Mouse (Mus musculus): ENCODE data around the gene P3h4. TPM values are rescaled to one million over a fixed set of nuclear protein-coding genes. Genes with fewer than 3 reads are reported as not detected.
"Not testable (repeated sequence)": the region's sequence is repeated elsewhere in the genome, so short reads cannot be mapped to it uniquely, and the experiment has no call there.

Gene P3h4
- total RNA-seq, 1 experiment from 2014 or later: not detected

DNA sequence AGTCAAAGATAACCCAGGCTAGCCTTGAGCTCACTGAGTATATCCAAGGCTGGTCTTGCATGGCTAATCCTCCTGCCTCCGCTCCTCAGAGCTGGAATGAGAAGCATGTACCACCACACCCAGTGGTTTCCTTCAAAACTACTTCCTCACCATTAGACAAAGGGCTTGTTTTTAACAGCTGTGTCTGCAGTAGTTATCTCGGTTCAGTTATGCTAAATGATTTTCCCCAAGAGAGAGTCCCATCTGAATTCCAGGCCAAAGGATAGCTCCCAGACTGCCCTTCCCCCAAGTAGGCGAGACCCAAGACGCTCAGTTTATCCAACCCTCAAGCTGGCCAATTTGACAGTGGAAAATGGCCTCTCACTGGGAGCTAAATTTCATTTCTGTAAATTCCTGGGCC lies 38.6 kb downstream of the P3h4 start:
- ATAC-seq (ENCODE audit: extremely low read depth, insufficient number of reproducible peaks, low FRiP score, poor library complexity, severe bottlenecking): no peak

DNA sequence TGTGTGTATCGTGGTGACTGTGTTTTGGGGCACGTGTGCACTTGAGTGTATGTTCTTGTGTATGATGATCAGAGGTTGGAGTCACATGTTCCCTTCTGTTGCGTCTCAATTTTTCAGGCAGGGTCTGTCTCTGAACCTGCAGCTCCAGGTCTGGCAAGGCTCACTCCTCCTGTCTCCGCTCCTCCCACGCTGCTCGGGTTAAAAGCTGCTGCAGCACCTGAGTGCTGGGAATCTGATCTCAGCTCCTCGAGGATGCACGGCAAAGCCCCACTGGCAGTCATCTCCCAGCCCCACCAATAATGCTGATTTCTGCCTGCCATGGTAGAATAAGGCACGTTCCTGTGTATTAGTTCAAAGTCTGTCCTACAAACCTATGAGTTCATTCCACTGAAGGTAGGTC lies 39.5 kb downstream of the P3h4 start:
- ATAC-seq (ENCODE audit: extremely low read depth, insufficient number of reproducible peaks, low FRiP score, poor library complexity, severe bottlenecking): no peak

DNA sequence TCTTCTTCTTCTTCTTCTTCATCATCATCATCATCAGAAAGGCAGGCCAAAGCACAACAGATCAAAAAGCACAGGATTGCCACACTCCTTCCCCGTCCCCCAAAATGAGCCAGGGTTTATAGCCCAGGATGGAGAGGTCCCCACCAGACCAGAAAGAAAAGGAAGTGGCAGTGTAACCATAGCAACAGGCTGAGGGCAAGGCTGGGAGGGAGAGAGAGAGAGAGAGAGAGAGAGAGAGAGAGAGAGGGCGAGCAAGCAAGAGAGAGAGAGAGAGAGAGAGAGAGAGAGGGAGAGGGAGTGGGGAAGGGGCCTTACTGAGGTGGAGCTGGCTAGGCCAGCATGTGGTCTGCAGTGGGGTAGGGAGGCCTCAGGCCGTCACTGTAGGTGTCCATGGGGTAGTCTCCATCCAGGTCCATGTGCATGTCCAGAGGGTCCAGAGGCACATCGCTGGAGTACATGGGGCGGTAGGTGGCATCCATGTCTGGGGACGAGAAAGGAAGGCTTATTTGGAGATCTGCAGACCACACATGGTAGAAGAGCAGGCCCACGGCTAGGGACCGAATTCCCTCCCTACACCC lies 42.6 kb downstream of the P3h4 start:
- ATAC-seq (ENCODE audit: extremely low read depth, insufficient number of reproducible peaks, low FRiP score, poor library complexity, severe bottlenecking): no peak

DNA sequence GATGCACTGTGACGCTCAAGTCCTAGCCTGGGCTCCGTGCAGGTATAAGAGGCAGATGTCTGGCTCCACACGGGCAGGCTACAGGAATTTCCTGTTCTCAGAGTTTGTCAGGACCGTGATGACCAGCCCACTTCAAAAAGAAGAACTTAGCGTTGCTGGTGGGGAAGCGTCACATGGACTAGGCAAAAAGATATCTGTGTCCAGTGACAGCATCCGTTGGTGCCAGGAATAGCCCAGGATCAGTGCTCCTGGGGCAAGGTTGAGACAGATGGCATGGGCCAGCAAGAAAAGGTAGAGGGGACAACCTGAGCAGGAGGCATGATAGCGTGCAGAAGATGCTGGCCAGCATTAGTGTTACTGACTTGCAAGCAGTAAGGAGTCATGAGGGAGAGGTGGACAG lies 44.8 kb downstream of the P3h4 start:
- ATAC-seq (ENCODE audit: extremely low read depth, insufficient number of reproducible peaks, low FRiP score, poor library complexity, severe bottlenecking): no peak

DNA sequence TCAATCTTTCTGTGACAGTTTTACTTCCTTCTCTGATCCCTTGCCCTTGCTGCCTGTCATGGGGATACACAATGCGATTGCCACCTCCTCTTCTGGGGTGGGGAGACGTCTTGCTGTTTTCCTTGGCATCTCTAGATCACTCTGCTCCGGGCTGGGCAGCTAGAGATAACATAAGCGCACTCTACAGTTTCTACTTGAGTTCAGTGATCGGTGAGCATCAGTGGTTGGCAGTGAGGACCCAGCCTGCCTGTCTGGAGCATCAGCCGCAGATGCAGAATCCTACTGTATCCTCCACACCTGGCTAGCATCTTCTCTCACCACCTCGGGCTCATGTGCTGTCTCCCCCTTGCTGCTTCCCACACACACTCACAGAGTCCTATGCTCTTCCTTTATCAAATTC lies 45.5 kb downstream of the P3h4 start:
- ATAC-seq (ENCODE audit: extremely low read depth, insufficient number of reproducible peaks, low FRiP score, poor library complexity, severe bottlenecking): no peak

DNA sequence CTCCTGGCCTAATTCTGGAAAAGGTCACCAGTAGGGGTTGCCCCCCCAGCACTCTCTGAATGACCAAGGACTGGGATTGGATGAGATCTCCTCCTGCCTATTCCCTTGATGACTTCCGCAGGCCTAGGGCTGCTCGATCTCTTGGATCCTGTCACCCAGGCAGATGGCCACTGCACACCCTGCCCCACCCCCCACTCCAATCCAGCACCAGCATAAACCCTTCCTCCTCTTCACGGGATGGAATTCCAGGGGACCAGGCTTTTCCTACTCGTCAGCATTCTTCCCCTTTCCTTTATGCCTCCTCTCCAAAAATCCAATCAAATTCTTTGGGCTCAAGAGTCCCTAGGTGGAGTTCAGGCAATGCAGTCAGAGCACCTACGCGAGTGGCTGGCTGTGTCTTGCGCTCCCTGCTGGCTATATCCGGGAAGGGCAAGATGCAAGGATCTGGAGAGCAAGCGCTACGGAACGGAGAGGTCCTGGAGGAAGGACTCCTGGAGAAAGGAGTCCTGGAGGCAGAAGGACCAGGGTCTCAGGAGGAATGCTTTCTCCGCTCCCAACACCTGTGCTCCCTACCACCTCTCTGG lies 51.6 kb downstream of the P3h4 start:
- ATAC-seq (ENCODE audit: extremely low read depth, insufficient number of reproducible peaks, low FRiP score, poor library complexity, severe bottlenecking): peak; percentile 17; the same call in 1 of the 2 replicates

DNA sequence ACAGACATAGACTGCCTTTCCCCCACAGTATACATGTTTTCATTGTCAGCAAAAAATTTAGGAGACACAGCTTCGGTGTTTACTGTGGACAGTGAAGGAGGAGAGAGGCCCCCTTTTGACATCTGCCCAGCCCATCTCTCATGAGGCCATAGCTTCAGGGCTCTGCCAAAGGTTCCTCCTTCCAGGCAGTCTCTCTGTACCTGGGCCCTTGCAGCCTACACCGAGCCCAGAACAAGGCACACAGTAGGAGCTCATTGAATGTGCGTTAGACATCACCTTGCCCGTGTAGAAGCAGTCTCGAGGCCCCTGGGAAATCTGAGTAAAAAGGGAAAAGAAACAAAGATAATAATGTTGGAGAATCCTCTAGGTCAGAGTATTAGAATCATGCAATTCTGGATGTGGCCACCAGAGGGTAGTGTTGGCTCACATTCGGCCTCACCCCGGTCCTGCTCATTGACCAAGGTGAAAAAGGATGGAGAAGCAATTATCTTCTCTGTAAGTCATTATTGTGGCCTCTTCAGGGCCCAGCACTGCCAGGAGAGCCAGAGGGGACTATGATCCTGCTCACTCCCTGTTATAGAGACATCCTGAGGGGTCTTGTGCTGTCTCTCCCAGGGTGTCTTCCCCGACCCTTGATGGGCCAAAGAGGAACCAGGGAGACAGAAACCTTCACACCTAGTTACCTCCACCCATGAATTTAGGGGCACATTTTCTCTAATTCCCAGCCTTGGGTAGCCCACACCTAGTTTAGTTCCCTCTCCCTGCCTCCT lies 52.2 kb downstream of the P3h4 start:
- ATAC-seq (ENCODE audit: extremely low read depth, insufficient number of reproducible peaks, low FRiP score, poor library complexity, severe bottlenecking): peak; percentile 63

DNA sequence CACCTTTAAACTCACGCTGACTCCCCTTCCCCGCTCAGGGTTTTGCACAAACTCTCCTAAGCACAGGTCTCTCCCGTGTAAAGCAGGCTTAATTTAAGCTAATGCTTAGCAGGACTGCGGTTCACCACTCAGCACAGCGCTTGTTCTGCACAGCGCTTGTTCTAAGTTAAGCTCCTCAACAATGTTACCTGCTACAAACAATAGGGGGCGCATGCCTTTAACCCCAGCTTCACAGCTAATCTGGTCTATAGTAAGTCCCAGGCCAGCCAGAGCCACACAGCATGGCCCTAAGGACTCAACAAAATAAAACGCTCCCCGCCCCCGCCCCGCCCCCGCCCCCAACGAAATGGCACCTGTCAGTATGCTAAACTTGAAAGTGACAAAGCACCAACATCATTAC lies 53.6 kb downstream of the P3h4 start:
- ATAC-seq (ENCODE audit: extremely low read depth, insufficient number of reproducible peaks, low FRiP score, poor library complexity, severe bottlenecking): not testable (repeated sequence)

DNA sequence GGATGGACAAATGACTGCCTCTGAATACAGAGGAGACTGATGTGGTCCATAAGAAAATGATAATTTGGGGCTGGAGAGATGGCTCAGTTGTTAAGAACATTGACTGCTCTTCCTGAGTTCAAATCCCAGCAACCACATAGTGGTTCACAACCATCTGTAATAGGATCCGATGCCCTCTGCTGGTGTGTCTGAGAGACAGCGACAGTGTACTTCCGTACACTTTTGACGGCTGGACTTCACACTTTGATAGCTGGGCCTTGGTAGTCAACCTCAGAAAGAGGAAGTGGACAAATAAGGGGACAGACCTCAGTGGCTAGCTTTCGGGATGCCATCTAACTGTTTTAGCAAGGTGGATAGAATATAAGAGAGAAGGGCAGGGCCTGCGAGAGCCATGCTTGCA lies 54.5 kb downstream of the P3h4 start:
- no peak for ATAC-seq (ENCODE audit: extremely low read depth, insufficient number of reproducible peaks, low FRiP score, poor library complexity, severe bottlenecking)

Other genes starting within 250 kb of the P3h4 start
- gene Krt9, start 221.6 kb downstream of the P3h4 start, total RNA-seq (2017): not detected in 2 replicates
- gene Krt14, start 207.3 kb downstream of the P3h4 start, total RNA-seq (2017): not detected in 2 replicates
- 0.25 TPM in 1 of 2 replicates, not detected in the other for gene Krt16, start 165.9 kb downstream of the P3h4 start, total RNA-seq (2017)
- gene Krt17, start 153.8 kb downstream of the P3h4 start, total RNA-seq (2017): not detected in 2 replicates
- gene Krt42, start 145.0 kb downstream of the P3h4 start, total RNA-seq (2017): not detected in 2 replicates
- 734 and 752 TPM in 2 replicates for gene Eif1, start 95.0 kb downstream of the P3h4 start, total RNA-seq (2017)
- not detected in 2 replicates for gene Gast, start 80.4 kb downstream of the P3h4 start, total RNA-seq (2017)
- gene Hap1, start 58.7 kb downstream of the P3h4 start, total RNA-seq (2017): 0.70 and 0.74 TPM in 2 replicates
- gene Jup, start 17.1 kb downstream of the P3h4 start, total RNA-seq (2017): 2.0 and 3.0 TPM in 2 replicates
- gene Fkbp10, start 861 bp upstream of the P3h4 start, total RNA-seq (2017): not detected in 2 replicates
- gene Nt5c3b, start 27.0 kb upstream of the P3h4 start, total RNA-seq (2017): 20.9 and 30.9 TPM in 2 replicates
- gene Klhl10, start 27.1 kb upstream of the P3h4 start, total RNA-seq (2017): 1.0 TPM in 1 of 2 replicates, not detected in the other
- gene Klhl11, start 57.9 kb upstream of the P3h4 start, total RNA-seq (2017): 16.7 and 21.9 TPM in 2 replicates
- gene Acly, start 113.2 kb upstream of the P3h4 start, total RNA-seq (2017): 86.6 and 88.5 TPM in 2 replicates
- gene Ttc25, start 130.8 kb upstream of the P3h4 start, total RNA-seq (2017): 1.0 and 1.1 TPM in 2 replicates
- 87.3 and 99.3 TPM in 2 replicates for gene Cnp, start 160.1 kb upstream of the P3h4 start, total RNA-seq (2017)
- gene Nkiras2, start 204.4 kb upstream of the P3h4 start, total RNA-seq (2017): 18.3 and 22.9 TPM in 2 replicates
- gene Dnajc7, start 205.3 kb upstream of the P3h4 start, total RNA-seq (2017): 520 and 539 TPM in 2 replicates

Data from neutrophil, adult 5-6 weeks (primary cell).